Mouse (Mus musculus): Measurements from ENCODE around the gene Stx8. TPM values are rescaled to one million over a fixed set of nuclear protein-coding genes. Genes with fewer than 3 reads are reported as not detected.

The Stx8 gene
- polyA plus RNA-seq, 1 experiment from 2014 or later: 48.6 TPM

DNA sequence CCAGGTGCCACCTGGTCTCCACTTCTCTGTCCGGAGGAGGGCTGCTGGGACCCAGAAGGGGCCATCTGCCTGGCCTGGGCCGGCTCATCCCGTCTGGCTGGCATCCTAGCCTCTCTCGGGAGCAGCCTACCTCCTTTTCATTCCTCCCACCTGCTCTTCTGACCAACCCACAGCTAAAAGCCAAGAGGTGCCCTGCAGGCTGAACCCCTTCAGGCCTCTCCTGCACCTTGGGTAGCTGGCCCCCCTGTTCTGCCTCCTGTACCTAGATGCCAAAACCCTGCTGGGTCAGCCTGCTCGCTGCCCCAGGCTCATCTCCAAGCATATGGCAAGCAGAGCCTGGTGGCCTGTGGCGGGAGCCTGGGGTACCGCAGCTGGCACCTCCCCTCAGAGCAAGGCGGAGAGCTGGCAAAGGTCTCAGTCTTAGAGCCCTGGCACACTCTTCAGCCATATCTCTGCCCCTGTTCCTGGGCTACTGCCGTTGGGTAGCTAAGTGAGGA is 267.5 kb downstream of the Stx8 start:
- H3K9ac ChIP-seq: no peak overlapping the region
- H3K4me3 ChIP-seq (ENCODE audit: low read depth, low read length): no peak overlapping the region
- DNase-seq (no peak), ATAC-seq (ENCODE audit: insufficient read depth) (no peak)
- H3K4me1 ChIP-seq (ENCODE audit: insufficient read depth): peaks cover 10% of the 10 kb centered on the region
- H3K36me3 ChIP-seq (ENCODE audit: insufficient read depth): no peaks in the 10 kb centered on the region
- no peaks in the 10 kb centered on the region for H3K27me3 ChIP-seq (ENCODE audit: insufficient read depth, low read length)
- no peak overlapping the region for H3K4me2 ChIP-seq
- no peak overlapping the region for H3K27ac ChIP-seq (ENCODE audit: low read depth)
- WGBS: 87% methylated on average over 9 of the region's 9 CpGs
- no peak for TF ChIP-seq CTCF (IDR thresholded peaks at IDR 0.05; ENCODE audit: low read depth)
- H3K9me3 ChIP-seq (ENCODE audit: low read depth, low read length): no peaks in the 10 kb centered on the region

DNA sequence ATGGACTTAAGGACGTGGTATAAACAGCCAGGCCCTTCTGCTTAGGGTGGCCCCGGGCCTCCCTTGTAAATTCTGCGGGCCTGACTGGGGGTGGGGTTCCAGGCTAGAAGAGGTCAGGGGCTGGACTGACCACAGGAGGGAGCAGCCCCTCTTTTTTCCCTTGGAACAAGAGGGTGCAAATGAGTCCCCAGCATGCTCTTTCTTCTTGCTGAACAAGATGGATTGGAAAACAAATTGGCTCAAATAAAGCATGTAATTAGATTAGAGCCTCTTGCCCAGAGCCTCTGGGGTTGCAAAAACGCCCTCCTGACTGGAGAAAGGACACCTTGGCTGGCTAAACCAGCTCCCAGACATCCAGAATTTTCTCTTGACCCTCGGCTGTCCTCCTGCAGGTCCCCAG is 273.8 kb downstream of the Stx8 start:
- DNase-seq: no peak
- 40% methylated on average over 5 of the region's 5 CpGs for WGBS
- Histone ChIP-seq H3K27ac (ENCODE audit: low read depth) (no peak overlapping the region), H3K27me3 (ENCODE audit: insufficient read depth, low read length) (no peaks in the 10 kb centered on the region), H3K9ac (no peak overlapping the region), H3K9me3 (ENCODE audit: low read depth, low read length) (no peaks in the 10 kb centered on the region), H3K36me3 (ENCODE audit: insufficient read depth) (no peaks in the 10 kb centered on the region), H3K4me3 (ENCODE audit: low read depth, low read length) (no peak overlapping the region), H3K4me1 (ENCODE audit: insufficient read depth) (no peaks in the 10 kb centered on the region), H3K4me2 (no peak overlapping the region)
- no peak for ATAC-seq (ENCODE audit: insufficient read depth)
- no peak for TF ChIP-seq CTCF (IDR thresholded peaks at IDR 0.05; ENCODE audit: low read depth)

DNA sequence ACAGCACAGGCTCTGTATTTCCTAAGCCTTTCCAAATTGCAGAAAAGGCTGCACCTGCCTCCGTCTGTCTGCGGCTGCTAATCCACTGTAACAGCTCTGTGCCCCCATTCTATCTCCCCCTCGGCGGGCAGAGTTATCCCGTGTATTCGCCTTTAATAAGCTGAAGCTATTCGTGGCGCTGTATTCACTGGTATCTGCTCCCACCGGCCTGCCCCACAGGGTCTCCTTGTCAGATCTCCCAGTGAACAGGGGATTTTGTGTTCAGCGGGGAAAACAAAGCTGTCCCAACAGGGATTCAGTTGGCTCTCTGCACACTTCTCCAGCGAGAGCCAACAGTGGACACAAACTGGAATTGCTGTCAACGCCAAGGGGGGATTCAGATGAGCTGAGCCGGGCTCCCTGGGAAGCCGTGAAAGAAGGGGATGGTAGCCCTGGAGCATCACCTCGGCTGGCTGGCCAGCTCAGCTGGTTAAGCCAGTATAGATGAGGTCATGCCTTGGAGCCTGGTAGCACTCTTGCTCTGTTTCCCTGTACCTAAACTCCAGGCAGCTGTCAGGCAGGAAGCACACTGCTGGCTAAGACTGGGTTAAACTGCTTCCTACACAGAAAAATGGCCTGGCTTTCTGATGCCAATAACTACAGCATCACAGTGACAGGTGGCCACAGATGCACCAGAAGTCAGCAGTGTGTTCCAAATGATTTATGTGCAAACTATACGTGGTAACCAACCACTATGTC is 278.4 kb downstream of the Stx8 start:
- WGBS: 73% methylated on average over 16 of the region's 16 CpGs

DNA sequence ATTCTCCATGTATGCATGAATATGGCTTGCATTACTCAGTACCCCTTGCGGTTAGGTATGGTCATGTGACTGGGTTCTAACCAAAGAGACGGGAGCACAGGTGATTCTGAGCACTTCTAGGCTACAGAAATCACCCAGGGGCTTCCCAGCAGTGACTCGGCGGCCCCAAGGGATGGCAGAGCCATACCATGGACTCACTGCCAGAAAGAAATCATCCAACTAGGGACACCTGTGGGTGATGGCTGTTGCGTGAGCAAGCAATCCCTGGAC is 278.9 kb downstream of the Stx8 start:
- Histone ChIP-seq H3K27ac (ENCODE audit: low read depth) (no peak overlapping the region), H3K9me3 (ENCODE audit: low read depth, low read length) (no peaks in the 10 kb centered on the region), H3K4me2 (no peak overlapping the region), H3K4me1 (ENCODE audit: insufficient read depth) (no peaks in the 10 kb centered on the region), H3K9ac (no peak overlapping the region), H3K27me3 (ENCODE audit: insufficient read depth, low read length) (no peaks in the 10 kb centered on the region), H3K36me3 (ENCODE audit: insufficient read depth) (no peaks in the 10 kb centered on the region), H3K4me3 (ENCODE audit: low read depth, low read length) (no peak overlapping the region)
- DNase-seq (no peak), ATAC-seq (ENCODE audit: insufficient read depth) (no peak)
- TF ChIP-seq CTCF (IDR thresholded peaks at IDR 0.05; ENCODE audit: low read depth): no peak
- 88% methylated on average over 5 of the region's 5 CpGs for WGBS

More for the DNA sequence above, 278.4 kb downstream of the Stx8 start:
- no peak overlapping the region for H3K9ac ChIP-seq
- H3K4me1 ChIP-seq (ENCODE audit: insufficient read depth): no peaks in the 10 kb centered on the region
- H3K9me3 ChIP-seq (ENCODE audit: low read depth, low read length): no peaks in the 10 kb centered on the region
- TF ChIP-seq CTCF (IDR thresholded peaks at IDR 0.05; ENCODE audit: low read depth): no peak
- H3K4me3 ChIP-seq (ENCODE audit: low read depth, low read length): no peak overlapping the region
- H3K27ac ChIP-seq (ENCODE audit: low read depth): no peak overlapping the region
- DNase-seq (no peak), ATAC-seq (ENCODE audit: insufficient read depth) (no peak)
- H3K36me3 ChIP-seq (ENCODE audit: insufficient read depth): no peaks in the 10 kb centered on the region
- no peaks in the 10 kb centered on the region for H3K27me3 ChIP-seq (ENCODE audit: insufficient read depth, low read length)
- no peak overlapping the region for H3K4me2 ChIP-seq

GRCm38 (mm10) chr11:68247897-68248296 is 281.9 kb downstream of the Stx8 start:
- 50% methylated on average over 6 of the region's 6 CpGs for WGBS
- no peak overlapping the region for H3K27ac ChIP-seq (ENCODE audit: low read depth)
- ATAC-seq (ENCODE audit: insufficient read depth) (no peak), DNase-seq (no peak)
- no peaks in the 10 kb centered on the region for H3K4me1 ChIP-seq (ENCODE audit: insufficient read depth)
- H3K4me3 ChIP-seq (ENCODE audit: low read depth, low read length): no peak overlapping the region
- no peak overlapping the region for H3K9ac ChIP-seq
- H3K36me3 ChIP-seq (ENCODE audit: insufficient read depth): no peaks in the 10 kb centered on the region
- H3K27me3 ChIP-seq (ENCODE audit: insufficient read depth, low read length): no peaks in the 10 kb centered on the region
- H3K9me3 ChIP-seq (ENCODE audit: low read depth, low read length): no peaks in the 10 kb centered on the region
- H3K4me2 ChIP-seq: no peak overlapping the region
- no peak for TF ChIP-seq CTCF (IDR thresholded peaks at IDR 0.05; ENCODE audit: low read depth)

- Histone ChIP-seq H3K9ac (no peak overlapping the region), H3K4me1 (ENCODE audit: insufficient read depth) (no peaks in the 10 kb centered on the region), H3K9me3 (ENCODE audit: low read depth, low read length) (no peaks in the 10 kb centered on the region), H3K4me3 (ENCODE audit: low read depth, low read length) (no peak overlapping the region), H3K27ac (ENCODE audit: low read depth) (no peak overlapping the region), H3K27me3 (ENCODE audit: insufficient read depth, low read length) (no peaks in the 10 kb centered on the region), H3K36me3 (ENCODE audit: insufficient read depth) (no peaks in the 10 kb centered on the region), H3K4me2 (no peak overlapping the region)
- 72% methylated on average over 6 of the region's 6 CpGs for WGBS
- no peak for TF ChIP-seq CTCF (IDR thresholded peaks at IDR 0.05; ENCODE audit: low read depth)
- DNase-seq: no peak
- ATAC-seq (ENCODE audit: insufficient read depth): no peak
Observed at GRCm38 (mm10) chr11:68250106-68250505, 284.1 kb downstream of the Stx8 start.

DNA sequence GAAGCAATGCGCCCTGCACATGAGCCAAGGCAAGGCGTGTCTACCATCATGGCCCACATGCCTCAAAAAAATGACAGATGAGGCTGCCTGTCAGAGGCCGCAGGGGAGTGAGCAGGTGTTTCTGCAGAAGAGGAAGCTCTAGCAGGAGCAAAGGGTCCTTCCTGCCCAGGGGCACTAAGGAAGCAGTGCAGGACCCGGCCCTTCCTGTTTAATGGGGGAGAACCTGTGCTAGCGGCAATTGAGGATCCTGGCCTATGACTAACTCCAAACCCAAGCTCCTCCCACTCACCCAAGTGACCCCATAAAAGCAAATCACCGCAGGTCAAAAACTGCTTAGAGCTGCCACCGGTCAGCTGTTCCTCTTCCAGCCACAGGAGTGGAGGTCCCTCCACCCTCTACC is 287.5 kb downstream of the Stx8 start:
- no peaks in the 10 kb centered on the region for H3K27me3 ChIP-seq (ENCODE audit: insufficient read depth, low read length)
- DNase-seq (no peak), ATAC-seq (ENCODE audit: insufficient read depth) (no peak)
- H3K4me1 ChIP-seq (ENCODE audit: insufficient read depth): no peaks in the 10 kb centered on the region
- no peaks in the 10 kb centered on the region for H3K9me3 ChIP-seq (ENCODE audit: low read depth, low read length)
- H3K36me3 ChIP-seq (ENCODE audit: insufficient read depth): no peaks in the 10 kb centered on the region
- no peak overlapping the region for H3K4me3 ChIP-seq (ENCODE audit: low read depth, low read length)
- no peak overlapping the region for H3K4me2 ChIP-seq
- no peak overlapping the region for H3K9ac ChIP-seq
- 71% methylated on average over 7 of the region's 7 CpGs for WGBS
- TF ChIP-seq CTCF (IDR thresholded peaks at IDR 0.05; ENCODE audit: low read depth): no peak
- H3K27ac ChIP-seq (ENCODE audit: low read depth): no peak overlapping the region

Small RNA genes lying within 50 kb of the gene (microRNA-seq; reads per million reads assigned to microRNA genes)
- gene Mir6406 (ENCODE audit: borderline number of aligned reads): not detected

Other genes starting within 250 kb of the Stx8 start
- gene Glp2r, start 195.0 kb upstream of the Stx8 start, polyA plus RNA-seq (2014; fragmentation: Nextera tagmentation; extraction: Ambion mirVana): 0.11 and 0.12 TPM in 2 replicates
- not detected in 2 replicates for gene Gsg1l2, start 191.6 kb upstream of the Stx8 start, polyA plus RNA-seq (2014; fragmentation: Nextera tagmentation; extraction: Ambion mirVana)
- 0.49 TPM in 1 of 2 replicates, not detected in the other for gene Dhrs7c, start 168.0 kb upstream of the Stx8 start, polyA plus RNA-seq (2014; fragmentation: Nextera tagmentation; extraction: Ambion mirVana)
- 3.4 and 4.5 TPM in 2 replicates for gene Usp43, start 44.0 kb upstream of the Stx8 start, polyA plus RNA-seq (2014; fragmentation: Nextera tagmentation; extraction: Ambion mirVana)
- 0.97 and 1.2 TPM in 2 replicates for gene Cfap52, start 542 bp upstream of the Stx8 start, polyA plus RNA-seq (2014; fragmentation: Nextera tagmentation; extraction: Ambion mirVana)